Comparison of ENCODE assay signal across 12 mouse cellular contexts in genomic region chr11:5184250-5184649, GRCm38 (mm10). TPM values are rescaled to one million over a fixed set of nuclear protein-coding genes. Genes with fewer than 3 reads are reported as not detected.
A peak's percentile ranks its signal among the peaks of the same experiment; 100 is the strongest.
DNase-seq lines count a peak whose midpoint lies in the region; ATAC-seq lines count a peak whose summit lies in the region.
"Had no signal": no experiment of that assay in that cellular context is flagged by ENCODE, and none has a peak within 500 bp of the region (broad histone marks: within the 10 kb centered on the region; RNA-seq: fewer than 3 reads in every experiment).

No protein-coding gene starts in this region.

- no peak overlapping the region for H3K27ac ChIP-seq in neural tube, embryonic 11.5 days (ENCODE audit: low read depth, low read length)
- peak overlapping the region; percentile 93 for H3K27ac ChIP-seq in embryonic facial prominence, embryonic 13.5 days
- peak overlapping the region; percentile 77 for H3K27ac ChIP-seq in hindbrain, embryonic 12.5 days
- H3K27ac ChIP-seq in midbrain, embryonic 16.5 days (ENCODE audit: low read length), result no peak overlapping the region

- WGBS in neural tube, embryonic 11.5 days, result 31% methylated on average over 9 of the region's 9 CpGs
- 9% methylated on average over 9 of the region's 9 CpGs for WGBS in embryonic facial prominence, embryonic 13.5 days
- WGBS in hindbrain, embryonic 12.5 days, result 29% methylated on average over 9 of the region's 9 CpGs
- WGBS in midbrain, embryonic 16.5 days, result 23% methylated on average over 9 of the region's 9 CpGs

- H3K36me3 ChIP-seq in neural tube, embryonic 11.5 days (ENCODE audit: control insufficient read depth, insufficient read depth, low read length), result no peaks in the 10 kb centered on the region
- H3K36me3 ChIP-seq in embryonic facial prominence, embryonic 13.5 days, result no peaks in the 10 kb centered on the region
- H3K36me3 ChIP-seq in hindbrain, embryonic 12.5 days, result no peaks in the 10 kb centered on the region
- H3K36me3 ChIP-seq in midbrain, embryonic 16.5 days (ENCODE audit: control insufficient read depth, insufficient read depth, low read length), result no peaks in the 10 kb centered on the region

- no peaks in the 10 kb centered on the region for H3K27me3 ChIP-seq in neural tube, embryonic 11.5 days (ENCODE audit: control insufficient read depth, insufficient read depth, low read length)
- no peaks in the 10 kb centered on the region for H3K27me3 ChIP-seq in embryonic facial prominence, embryonic 13.5 days
- H3K27me3 ChIP-seq in hindbrain, embryonic 12.5 days, result no peaks in the 10 kb centered on the region; the same call in 1 of the 2 replicates
- no peaks in the 10 kb centered on the region for H3K27me3 ChIP-seq in midbrain, embryonic 16.5 days (ENCODE audit: control insufficient read depth, insufficient read depth, low read depth, low read length)

- no peaks in the 10 kb centered on the region for H3K9me3 ChIP-seq in neural tube, embryonic 11.5 days (ENCODE audit: control insufficient read depth, low read length)
- no peaks in the 10 kb centered on the region for H3K9me3 ChIP-seq in embryonic facial prominence, embryonic 13.5 days
- H3K9me3 ChIP-seq in hindbrain, embryonic 12.5 days (replicated peaks), result no peaks in the 10 kb centered on the region
- H3K9me3 ChIP-seq in midbrain, embryonic 16.5 days (replicated peaks; ENCODE audit: control insufficient read depth, low read length, poor library complexity, severe bottlenecking), result no peaks in the 10 kb centered on the region
- H3K9me3 ChIP-seq: megakaryocyte, embryonic 14.5 days had no signal

- H3K4me1 ChIP-seq in neural tube, embryonic 11.5 days (ENCODE audit: control insufficient read depth, insufficient read depth, low read length), result peaks cover 8% of the 10 kb centered on the region
- peaks cover 35% of the 10 kb centered on the region for H3K4me1 ChIP-seq in embryonic facial prominence, embryonic 13.5 days
- H3K4me1 ChIP-seq in hindbrain, embryonic 12.5 days, result peaks cover 24% of the 10 kb centered on the region
- H3K4me1 ChIP-seq in midbrain, embryonic 16.5 days (ENCODE audit: control insufficient read depth, insufficient read depth, low read length), result peaks cover 4% of the 10 kb centered on the region

- 0 out of 2 replicates have a peak, but pooled peaks have one; percentile 65 for ATAC-seq in neural tube, embryonic 11.5 days (ENCODE audit: insufficient read depth, low FRiP score, low TSS enrichment)
- ATAC-seq in embryonic facial prominence, embryonic 13.5 days (ENCODE audit: insufficient number of reproducible peaks, insufficient read depth, low FRiP score, low TSS enrichment, low read depth), result peak; percentile 61
- ATAC-seq in hindbrain, embryonic 12.5 days (ENCODE audit: low FRiP score), result peak; percentile 75
- 0 out of 2 replicates have a peak, but pooled peaks have one; percentile 26 for ATAC-seq in midbrain, embryonic 16.5 days

- H3K4me3 ChIP-seq in neural tube, embryonic 11.5 days (ENCODE audit: low read depth, low read length), result no peak overlapping the region
- no peak overlapping the region for H3K4me3 ChIP-seq in embryonic facial prominence, embryonic 13.5 days
- H3K4me3 ChIP-seq in hindbrain, embryonic 12.5 days, result no peak overlapping the region
- H3K4me3 ChIP-seq in midbrain, embryonic 16.5 days (ENCODE audit: low read depth, low read length), result no peak overlapping the region
- H3K4me3 ChIP-seq: megakaryocyte, embryonic 14.5 days had no signal

- no peak overlapping the region for H3K9ac ChIP-seq in neural tube, embryonic 11.5 days (ENCODE audit: low read length)
- H3K9ac ChIP-seq in embryonic facial prominence, embryonic 13.5 days, result no peak overlapping the region
- H3K9ac ChIP-seq in hindbrain, embryonic 12.5 days, result 0 out of 2 replicates have a peak overlapping the region, but pooled peaks have one; percentile 19
- H3K9ac ChIP-seq in midbrain, embryonic 16.5 days (ENCODE audit: low read depth, low read length), result no peak overlapping the region

- DNase-seq in neural tube, embryonic 11.5 days (ENCODE audit: low spot score), result peak; percentile 34
- no peak for DNase-seq in neural tube, embryonic 10.5 days (ENCODE audit: extremely low spot score, low spot score)
- no peak for DNase-seq in lung, postnatal 36 days
- no peak for DNase-seq in layer of hippocampus, adult 8-10 months (ENCODE audit: low spot score in 2 of 2)
- no peak for DNase-seq in frontal cortex, adult 2 months (ENCODE audit: extremely low spot score in 1 of 2, low spot score in 1 of 2)
- DNase-seq: adrenal gland, postnatal 10 days; gastrocnemius, postnatal 14 days; heart, postnatal 4 days had no signal

- H3K4me2 ChIP-seq in neural tube, embryonic 11.5 days (ENCODE audit: low read depth), result no peak overlapping the region
- peak overlapping the region; percentile 44 for H3K4me2 ChIP-seq in embryonic facial prominence, embryonic 13.5 days
- H3K4me2 ChIP-seq in hindbrain, embryonic 12.5 days (replicated peaks), result no peak overlapping the region
- H3K4me2 ChIP-seq in midbrain, embryonic 16.5 days (ENCODE audit: low read length), result no peak overlapping the region

RNA-seq across cellular contexts. Expression of gene Emid1, which starts 32.2 kb away (rescaled TPM):
- 33.9 and 37.7 TPM in 2 replicates for polyA plus RNA-seq in neural tube, embryonic 11.5 days (2014; fragmentation: Nextera tagmentation; extraction: Ambion mirVana)
- 50.4 and 50.8 TPM in 2 replicates for polyA plus RNA-seq in embryonic facial prominence, embryonic 13.5 days (2015; fragmentation: Nextera tagmentation; extraction: Ambion mirVana)
- 17.7 and 21.9 TPM in 2 replicates for polyA plus RNA-seq in hindbrain, embryonic 12.5 days (2016; fragmentation: Nextera tagmentation; extraction: Ambion mirVana)
- 9.5 and 12.4 TPM in 2 replicates for polyA plus RNA-seq in midbrain, embryonic 16.5 days (2015; fragmentation: Nextera tagmentation; extraction: Ambion mirVana)
- total RNA-seq in layer of hippocampus, adult 8-10 months (2022), result 1 to 10 TPM; 3.7 to 6.5 (median 5.2) TPM
- 12.3 and 21.7 TPM in 2 replicates for polyA plus RNA-seq in frontal cortex, adult 2 months (2012; rRNA removed)

Comparison
In these comparisons a context has a peak if more than half of its experiments do, and no peak if none do; other contexts are left out.
1. H3K27ac ChIP-seq: peak in embryonic facial prominence, embryonic 13.5 days (single experiment) and hindbrain, embryonic 12.5 days (single experiment); none in neural tube, embryonic 11.5 days (single experiment) and midbrain, embryonic 16.5 days (single experiment).
2. Peak in every context shown above with its lines, with median percentiles within 50 percentile points of each other: ATAC-seq.